Mouse (Mus musculus): ENCODE data around the gene Olfr785.
"Not testable (repeated sequence)": the region's sequence is repeated elsewhere in the genome, so short reads cannot be mapped to it uniquely, and the experiment has no call there.

Olfr785 gene

GRCm38 (mm10) chr10:129405126-129405525 is at the start of gene Olfr785:
Gene Olfr785 (plus strand): TSS chr10:129405426.
- DNase-seq: no peak

GRCm38 (mm10) chr10:129356496-129356895 is 48.7 kb upstream of the Olfr785 start:
- not testable (repeated sequence) for DNase-seq

GRCm38 (mm10) chr10:129357307-129357706 is 47.9 kb upstream of the Olfr785 start:
- no peak for DNase-seq

- DNase-seq: not testable (repeated sequence)
These were observed 31.2 kb upstream of the Olfr785 start for GRCm38 (mm10) chr10:129374051-129374450.

GRCm38 (mm10) chr10:129383783-129384182 is 21.4 kb upstream of the Olfr785 start, which contains the start of gene Olfr784:
Gene Olfr784 (plus strand): TSS chr10:129384083.
- DNase-seq: no peak

- no peak for DNase-seq
These were observed 4.3 kb upstream of the Olfr785 start for GRCm38 (mm10) chr10:129400892-129401291.

GRCm38 (mm10) chr10:129427006-129427405 is 21.8 kb downstream of the Olfr785 start, which contains the start of gene Olfr786:
Gene Olfr786 (plus strand): TSS chr10:129427306.
- no peak for DNase-seq

Measured in cerebellum, postnatal 10 days (tissue).